Mouse (Mus musculus) stomach, embryonic 14.5 days (tissue): Measurements from ENCODE around the gene Slc2a5. TPM values are rescaled to one million over a fixed set of nuclear protein-coding genes. Genes with fewer than 3 reads are reported as not detected.

Experiments
- ATAC-seq: fragments of 200-750 bp; cut with Nextera tagmentation; 2 replicates; pipeline ENCODE4 v1.8.0; 2017; ENCODE audit warnings: low read depth, moderate TSS enrichment; ENCODE audit not compliant: insufficient number of reproducible peaks, insufficient read depth, low FRiP score
- H3K27ac ChIP-seq: fragments of 300-500 bp; sonication (generic); 2 replicates; pipeline ENCODE4 v1.5.1; 2014; ENCODE audit warnings: mild to moderate bottlenecking, low read length, moderate library complexity, mixed read lengths
- H3K27me3 ChIP-seq: fragments of 300-500 bp; sonication (generic); 2 replicates; pipeline ENCODE4 v1.6.1; 2014; ENCODE audit warnings: low read length, control low read depth, mixed read lengths; ENCODE audit not compliant: control insufficient read depth, insufficient read depth
- H3K36me3 ChIP-seq: fragments of 300-500 bp; sonication (generic); 2 replicates; pipeline ENCODE4 v1.6.1; 2014; ENCODE audit warnings: mild to moderate bottlenecking, control low read depth, low read length, moderate library complexity, mixed read lengths; ENCODE audit not compliant: control insufficient read depth, insufficient read depth
- H3K4me1 ChIP-seq: fragments of 300-500 bp; sonication (generic); 2 replicates; pipeline ENCODE4 v1.6.1; 2014; ENCODE audit warnings: low read length, control low read depth, mixed read lengths; ENCODE audit not compliant: control insufficient read depth, insufficient read depth
- H3K4me2 ChIP-seq: fragments of 300-500 bp; sonication (generic); replicated peaks from 2 replicates; pipeline ENCODE4 v1.6.1; 2014; ENCODE audit warnings: low read depth, low read length, control low read depth
- H3K4me3 ChIP-seq: fragments of 300-500 bp; sonication (generic); 2 replicates; pipeline ENCODE4 v1.5.1; 2014; ENCODE audit warnings: low read depth, low read length, control low read depth
- H3K9ac ChIP-seq: fragments of 300-500 bp; sonication (generic); replicated peaks from 2 replicates; pipeline ENCODE4 v1.6.1; 2014; ENCODE audit warnings: low read depth, mild to moderate bottlenecking, control low read depth, low read length, moderate library complexity, mixed read lengths
- H3K9me3 ChIP-seq: fragments of 300-500 bp; sonication (generic); 2 replicates; pipeline ENCODE4 v1.6.1; 2016; ENCODE audit warnings: low read depth, low read length, control low read depth; ENCODE audit not compliant: control insufficient read depth
- WGBS: fragments of 180-500 bp; shearing (Covaris S2); extraction: QIAGEN DNeasy Blood & Tissue Kit; methylation state at CpG from one replicate; pipeline ENCODE4 v1.1.7; 2014; 5-methylcytosine and 5-hydroxymethylcytosine counted together
- polyA plus RNA-seq: library from polyadenylated mRNA; unstranded; fragments of >200 nt; fragmentation: Nextera tagmentation; extraction: Ambion mirVana; gene quantifications from 2 replicates; pipeline ENCODE4 v1.2.1, GENCODE M21; 2014

Gene Slc2a5
- polyA plus RNA-seq = 1.1 TPM in 2 replicates

- H3K4me3 ChIP-seq = no peak within 1 kb of the TSS
- no peaks in the 10 kb centered on the region for H3K36me3 ChIP-seq
- peaks cover 4% of the 10 kb centered on the region; the same call in 1 of the 2 replicates for H3K4me1 ChIP-seq
- WGBS = 10% methylated on average over 15 of the region's 15 CpGs
- no peak within 1 kb of the TSS for H3K27ac ChIP-seq
- no peak for ATAC-seq
- H3K4me2 ChIP-seq = peak within 1 kb of the TSS; percentile 15; the same call in 1 of the 2 replicates
- no peaks in the 10 kb centered on the region for H3K27me3 ChIP-seq
- no peaks in the 10 kb centered on the region for H3K9me3 ChIP-seq
- H3K9ac ChIP-seq = no peak within 1 kb of the TSS; the same call in 1 of the 2 replicates
Measured at GRCm38 (mm10) chr4:150119055-150119454, at the start of gene Slc2a5. Slc2a5 (plus strand) TSS chr4:150119283.

GRCm38 (mm10) chr4:150070136-150070535, 48.9 kb upstream of the Slc2a5 start:
- no peak for ATAC-seq

GRCm38 (mm10) chr4:150072416-150073101, 46.5 kb upstream of the Slc2a5 start:
- 58% methylated on average over 15 of the region's 15 CpGs for WGBS
- no peaks in the 10 kb centered on the region for H3K36me3 ChIP-seq
- no peak overlapping the region for H3K4me3 ChIP-seq
- no peak overlapping the region for H3K9ac ChIP-seq
- H3K9me3 ChIP-seq = no peaks in the 10 kb centered on the region
- ATAC-seq = no peak
- H3K27me3 ChIP-seq = no peaks in the 10 kb centered on the region
- H3K27ac ChIP-seq = no peak overlapping the region
- H3K4me2 ChIP-seq = no peak overlapping the region
- H3K4me1 ChIP-seq = 0 out of 2 replicates have a peak, but pooled peaks cover 6% of the 10 kb centered on the region

More at GRCm38 (mm10) chr4:150070136-150070535, 48.9 kb upstream of the Slc2a5 start:
- Histone ChIP-seq H3K4me1 (no peaks in the 10 kb centered on the region), H3K9me3 (no peaks in the 10 kb centered on the region), H3K27ac (no peak overlapping the region), H3K9ac (no peak overlapping the region), H3K4me3 (no peak overlapping the region), H3K27me3 (no peaks in the 10 kb centered on the region), H3K36me3 (no peaks in the 10 kb centered on the region), H3K4me2 (no peak overlapping the region)
- 35% methylated on average over 8 of the region's 8 CpGs for WGBS

GRCm38 (mm10) chr4:150073102-150073473, 46.0 kb upstream of the Slc2a5 start:
- no peaks in the 10 kb centered on the region for H3K27me3 ChIP-seq
- no peak for ATAC-seq
- 19% methylated on average over 8 of the region's 8 CpGs for WGBS
- H3K9me3 ChIP-seq = no peaks in the 10 kb centered on the region
- no peak overlapping the region for H3K9ac ChIP-seq
- H3K27ac ChIP-seq = no peak overlapping the region
- no peaks in the 10 kb centered on the region for H3K36me3 ChIP-seq
- no peak overlapping the region for H3K4me2 ChIP-seq
- 0 out of 2 replicates have a peak, but pooled peaks cover 6% of the 10 kb centered on the region for H3K4me1 ChIP-seq
- H3K4me3 ChIP-seq = no peak overlapping the region

- no peak overlapping the region for H3K4me2 ChIP-seq
- H3K4me1 ChIP-seq = 0 out of 2 replicates have a peak, but pooled peaks cover 6% of the 10 kb centered on the region
- H3K27ac ChIP-seq = no peak overlapping the region
- H3K36me3 ChIP-seq = no peaks in the 10 kb centered on the region
- no peaks in the 10 kb centered on the region for H3K9me3 ChIP-seq
- WGBS = 74% methylated on average over 7 of the region's 7 CpGs
- H3K27me3 ChIP-seq = no peaks in the 10 kb centered on the region
- no peak for ATAC-seq
- no peak overlapping the region for H3K9ac ChIP-seq
- no peak overlapping the region for H3K4me3 ChIP-seq
Measured at GRCm38 (mm10) chr4:150075350-150075749, 43.7 kb upstream of the Slc2a5 start.

GRCm38 (mm10) chr4:150076147-150076546, 42.9 kb upstream of the Slc2a5 start:
- no peak overlapping the region for H3K4me3 ChIP-seq
- 0 out of 2 replicates have a peak, but pooled peaks cover 6% of the 10 kb centered on the region for H3K4me1 ChIP-seq
- H3K36me3 ChIP-seq = no peaks in the 10 kb centered on the region
- no peak overlapping the region for H3K27ac ChIP-seq
- ATAC-seq = no peak
- no peak overlapping the region for H3K4me2 ChIP-seq
- H3K27me3 ChIP-seq = no peaks in the 10 kb centered on the region
- H3K9me3 ChIP-seq = no peaks in the 10 kb centered on the region
- no peak overlapping the region for H3K9ac ChIP-seq
- 38% methylated on average over 18 of the region's 18 CpGs for WGBS

- Histone ChIP-seq H3K4me2 (no peak overlapping the region), H3K4me1 (0 out of 2 replicates have a peak, but pooled peaks cover 6% of the 10 kb centered on the region), H3K9me3 (no peaks in the 10 kb centered on the region), H3K27ac (no peak overlapping the region), H3K36me3 (no peaks in the 10 kb centered on the region), H3K9ac (no peak overlapping the region), H3K4me3 (no peak overlapping the region), H3K27me3 (no peaks in the 10 kb centered on the region)
- WGBS = 75% methylated on average over 2 of the region's 2 CpGs
- no peak for ATAC-seq
Measured at GRCm38 (mm10) chr4:150078646-150079045, 40.4 kb upstream of the Slc2a5 start.

GRCm38 (mm10) chr4:150079244-150079643, 39.8 kb upstream of the Slc2a5 start:
- H3K27ac ChIP-seq = no peak overlapping the region
- no peak overlapping the region for H3K4me3 ChIP-seq
- no peak overlapping the region for H3K9ac ChIP-seq
- H3K4me1 ChIP-seq = 0 out of 2 replicates have a peak, but pooled peaks cover 6% of the 10 kb centered on the region
- no peaks in the 10 kb centered on the region for H3K36me3 ChIP-seq
- no peaks in the 10 kb centered on the region for H3K9me3 ChIP-seq
- ATAC-seq = no peak
- WGBS = 83% methylated on average over 7 of the region's 7 CpGs
- no peaks in the 10 kb centered on the region for H3K27me3 ChIP-seq
- H3K4me2 ChIP-seq = no peak overlapping the region
